Mouse (Mus musculus) bone marrow, adult 2 months (tissue): ENCODE measurements around the gene Nanp.

ENCODE experiments used
- CTCF ChIP-seq: fragments of 200-500 bp; IDR thresholded peaks from 2 replicates; pipeline ENCODE4 v1.5.1; 2011; ENCODE audit warnings: low read length, control low read depth; ENCODE audit not compliant: control insufficient read depth, insufficient read depth
- POLR2A ChIP-seq: fragments of 200-500 bp; IDR thresholded peaks from 2 replicates; pipeline ENCODE4 v1.6.1; 2011; ENCODE audit warnings: low read depth, mild to moderate bottlenecking, control low read depth, low read length, borderline replicate concordance; ENCODE audit not compliant: control insufficient read depth

DNA sequence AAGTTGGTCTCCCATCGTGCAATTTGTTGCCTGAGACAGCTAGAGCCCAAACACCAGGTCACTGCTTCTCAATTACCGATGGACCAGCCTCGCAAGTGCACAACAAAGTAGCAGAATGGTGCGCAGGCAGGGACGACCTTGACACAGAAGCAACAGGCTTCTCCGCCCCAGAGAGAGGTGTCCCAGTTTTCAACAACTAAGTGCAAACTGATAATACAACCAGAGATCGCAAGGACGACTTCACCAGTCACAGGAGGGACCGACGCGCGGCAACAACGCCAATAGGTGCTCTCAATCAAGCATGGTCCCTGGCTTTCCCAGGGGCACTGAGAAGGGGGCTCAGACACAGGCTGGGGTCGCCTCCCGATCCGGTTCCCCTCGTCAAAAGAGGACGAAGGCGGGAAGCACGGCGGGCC lies 30.7 kb downstream of the Nanp start:
- TF ChIP-seq CTCF = no peak
- TF ChIP-seq POLR2A = no peak
